Mouse (Mus musculus) heart, embryonic 10.5 days (tissue): Measurements from ENCODE around the gene Gm3298. TPM values are rescaled to one million over a fixed set of nuclear protein-coding genes. Genes with fewer than 3 reads are reported as not detected.
"Not testable (repeated sequence)": the region's sequence is repeated elsewhere in the genome, so short reads cannot be mapped to it uniquely, and the experiment has no call there.

Experiments used
- DNase-seq: peaks from one replicate; pipeline ENCODE4 v3.0.0-alpha.2; 2017; ENCODE audit warnings: low spot score
- H3K27ac ChIP-seq: fragments of 300-500 bp; sonication (generic); 2 replicates; pipeline ENCODE4 v1.5.1; 2016; ENCODE audit warnings: mild to moderate bottlenecking
- H3K27me3 ChIP-seq: fragments of 300-500 bp; sonication (generic); 2 replicates; pipeline ENCODE4 v1.6.1; 2016; ENCODE audit warnings: mild to moderate bottlenecking; ENCODE audit not compliant: poor library complexity, insufficient read depth, severe bottlenecking
- H3K36me3 ChIP-seq: fragments of 300-500 bp; sonication (generic); 2 replicates; pipeline ENCODE4 v1.6.1; 2016; ENCODE audit warnings: mild to moderate bottlenecking, moderate library complexity
- H3K4me1 ChIP-seq: fragments of 300-500 bp; sonication (generic); 2 replicates; pipeline ENCODE4 v1.6.1; 2016; ENCODE audit warnings: mild to moderate bottlenecking
- H3K4me3 ChIP-seq: fragments of 300-500 bp; sonication (generic); 2 replicates; pipeline ENCODE4 v1.5.1; 2016; ENCODE audit warnings: mild to moderate bottlenecking, moderate library complexity
- H3K9me3 ChIP-seq: fragments of 300-500 bp; sonication (generic); 2 replicates; pipeline ENCODE4 v1.6.1; 2016; ENCODE audit warnings: mild to moderate bottlenecking, moderate library complexity
- WGBS: fragments of 180-500 bp; shearing (Covaris S2); methylation state at CpG from one replicate; pipeline ENCODE4 v1.1.7; 2016; 5-methylcytosine and 5-hydroxymethylcytosine counted together
- polyA plus RNA-seq: library from polyadenylated mRNA; unstranded; fragments of >200 nt; fragmentation: Nextera tagmentation; extraction: Ambion mirVana; gene quantifications from 2 replicates; pipeline ENCODE4 v1.2.1, GENCODE M21; 2016

The Gm3298 gene
- not detected in 2 replicates for polyA plus RNA-seq

GRCm38 (mm10) chr14:5015591-5015990 is at the start of gene Gm3298:
Gm3298 (plus strand) TSS chr14:5015891.
- not testable (repeated sequence) for H3K9me3 ChIP-seq, H3K27ac ChIP-seq, H3K36me3 ChIP-seq, H3K4me1 ChIP-seq, H3K27me3 ChIP-seq, DNase-seq, H3K4me3 ChIP-seq
- 60% methylated on average over 1 of the region's 2 CpGs for WGBS

GRCm38 (mm10) chr14:4983635-4984034 is 32.1 kb upstream of the Gm3298 start, which contains the start of gene Gm8297:
Gm8297 (plus strand) TSS chr14:4983935.
- not testable (repeated sequence) for H3K27ac ChIP-seq, H3K4me3 ChIP-seq, H3K27me3 ChIP-seq, H3K4me1 ChIP-seq, H3K9me3 ChIP-seq, H3K36me3 ChIP-seq, DNase-seq

- H3K4me1 ChIP-seq, H3K9me3 ChIP-seq, H3K27me3 ChIP-seq, H3K27ac ChIP-seq, H3K4me3 ChIP-seq, DNase-seq, H3K36me3 ChIP-seq: not testable (repeated sequence)
- no CpG with 5 or more reads among the region's 3 CpGs for WGBS
Measured at GRCm38 (mm10) chr14:5050329-5050728, 34.6 kb downstream of the Gm3298 start, which contains the start of gene 4930555G01Rik. 4930555G01Rik (plus strand) TSS chr14:5050629.

Other genes starting within 250 kb of the Gm3298 start
- not detected in 2 replicates for gene Gm9602, start 239.6 kb upstream of the Gm3298 start, polyA plus RNA-seq
- not detected in 2 replicates for gene Gm3269, start 177.8 kb upstream of the Gm3298 start, polyA plus RNA-seq
- gene Gm3264, start 160.3 kb upstream of the Gm3298 start, polyA plus RNA-seq = 2.4 and 2.5 TPM in 2 replicates
- 0.30 TPM in 1 of 2 replicates, not detected in the other for gene Gm3278, start 123.5 kb upstream of the Gm3298 start, polyA plus RNA-seq
- not detected in 2 replicates for gene Gm8297, start 32.0 kb upstream of the Gm3298 start, polyA plus RNA-seq
- gene 4930555G01Rik, start 34.7 kb downstream of the Gm3298 start, polyA plus RNA-seq = not detected in 2 replicates
- 2.4 and 2.9 TPM in 2 replicates for gene Gm8281, start 55.1 kb downstream of the Gm3298 start, polyA plus RNA-seq
- gene Gm8279, start 115.6 kb downstream of the Gm3298 start, polyA plus RNA-seq = not detected in 2 replicates
- not detected in 2 replicates for gene Gm3317, start 148.6 kb downstream of the Gm3298 start, polyA plus RNA-seq
- gene Gm8271, start 169.9 kb downstream of the Gm3298 start, polyA plus RNA-seq = not detected in 2 replicates
- gene Gm3526, start 244.7 kb downstream of the Gm3298 start, polyA plus RNA-seq = not detected in 2 replicates